ENCODE assay signal across 15 mouse cellular contexts in the genomic region with DNA sequence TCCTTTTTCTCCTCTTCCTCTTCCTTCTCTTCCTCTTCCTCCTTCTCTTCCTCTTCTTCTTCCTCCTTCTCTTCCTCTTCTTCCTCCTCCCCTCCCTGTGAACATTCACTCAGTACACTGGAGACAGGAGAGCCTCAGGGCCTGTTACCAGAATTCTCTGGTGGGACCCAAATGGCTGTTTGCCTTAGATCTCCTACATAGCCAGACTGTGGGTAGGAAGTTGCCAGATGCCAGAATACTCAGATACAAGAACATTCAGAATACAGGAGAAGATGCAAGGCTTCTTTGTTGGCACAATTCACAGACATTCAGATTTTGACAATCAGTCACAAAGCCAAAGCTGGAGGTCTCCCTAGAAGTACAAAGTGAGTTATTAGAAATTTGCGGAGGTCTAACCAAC. TPM values are rescaled to one million over a fixed set of nuclear protein-coding genes. Genes with fewer than 3 reads are reported as not detected.
"Had no signal": no experiment of that assay in that cellular context is flagged by ENCODE, and none has a peak within 500 bp of the region (broad histone marks: within the 10 kb centered on the region; RNA-seq: fewer than 3 reads in every experiment).

No protein-coding gene starts in this region.

- DNase-seq: kidney, adult 8-10 months; kidney, postnatal 36 days; lung, adult 2 months; lung, postnatal 4 days; retina, postnatal 1 day; right cerebral cortex, postnatal 25 days; thymus, postnatal 4 days had no signal

- H3K27ac ChIP-seq: kidney, postnatal 0 days; limb, embryonic 10.5 days; liver, embryonic 15.5 days; midbrain, embryonic 12.5 days; neural tube, embryonic 13.5 days had no signal

- H3K4me3 ChIP-seq: limb, embryonic 10.5 days; liver, embryonic 15.5 days; midbrain, embryonic 12.5 days; neural tube, embryonic 13.5 days had no signal

RNA-seq across cellular contexts. Expression of a gene that starts 40.7 kb away (rescaled TPM):
- total RNA-seq: left cerebral cortex, postnatal 10 days had no signal
- polyA plus RNA-seq: kidney, postnatal 0 days; lung, adult 2 months; midbrain, embryonic 12.5 days; midbrain, embryonic 16.5 days; neural tube, embryonic 13.5 days; small intestine, adult 2 months had no signal
